Mouse (Mus musculus) c-Kit-negative CD71-positive TER-119-positive erythroid progenitor cells, embryonic 14.5 days (primary cell): ENCODE measurements around the gene Prelp.

Experiments used
- DNase-seq: peaks from one replicate; pipeline ENCODE4 v3.0.0-alpha.2; 2013; ENCODE audit warnings: low read depth, low spot score

Prelp gene

DNA sequence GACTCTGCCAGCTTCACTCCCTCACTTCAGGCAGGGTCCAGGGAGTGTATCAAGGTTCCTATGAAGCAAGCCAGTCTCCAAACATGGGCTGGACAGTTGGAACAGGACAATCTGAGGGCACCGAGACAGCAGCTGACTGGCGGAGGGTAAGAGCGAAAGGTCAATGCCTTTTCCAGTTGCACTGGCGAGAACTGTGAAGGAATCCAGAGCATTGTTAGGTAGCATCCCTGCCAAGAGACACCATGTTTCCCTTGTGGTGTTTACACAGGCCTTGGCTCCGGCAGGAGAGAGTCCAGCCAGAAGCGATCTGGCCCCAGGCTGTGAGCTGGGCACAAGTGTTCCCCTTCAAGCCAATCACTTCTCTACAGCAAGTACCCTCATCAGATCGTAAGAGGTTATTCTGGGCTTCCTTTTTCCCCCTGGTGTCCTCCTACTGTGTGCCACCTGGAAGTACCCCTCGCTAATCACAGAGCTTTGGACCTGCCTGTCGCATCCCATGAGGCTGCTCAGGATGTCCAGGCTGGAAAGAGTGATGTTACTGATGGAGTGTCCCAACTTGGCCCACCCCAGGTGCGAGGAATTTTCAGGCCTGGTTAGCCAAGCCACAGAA is 13.2 kb upstream of the Prelp start:
- DNase-seq, result no peak

DNA sequence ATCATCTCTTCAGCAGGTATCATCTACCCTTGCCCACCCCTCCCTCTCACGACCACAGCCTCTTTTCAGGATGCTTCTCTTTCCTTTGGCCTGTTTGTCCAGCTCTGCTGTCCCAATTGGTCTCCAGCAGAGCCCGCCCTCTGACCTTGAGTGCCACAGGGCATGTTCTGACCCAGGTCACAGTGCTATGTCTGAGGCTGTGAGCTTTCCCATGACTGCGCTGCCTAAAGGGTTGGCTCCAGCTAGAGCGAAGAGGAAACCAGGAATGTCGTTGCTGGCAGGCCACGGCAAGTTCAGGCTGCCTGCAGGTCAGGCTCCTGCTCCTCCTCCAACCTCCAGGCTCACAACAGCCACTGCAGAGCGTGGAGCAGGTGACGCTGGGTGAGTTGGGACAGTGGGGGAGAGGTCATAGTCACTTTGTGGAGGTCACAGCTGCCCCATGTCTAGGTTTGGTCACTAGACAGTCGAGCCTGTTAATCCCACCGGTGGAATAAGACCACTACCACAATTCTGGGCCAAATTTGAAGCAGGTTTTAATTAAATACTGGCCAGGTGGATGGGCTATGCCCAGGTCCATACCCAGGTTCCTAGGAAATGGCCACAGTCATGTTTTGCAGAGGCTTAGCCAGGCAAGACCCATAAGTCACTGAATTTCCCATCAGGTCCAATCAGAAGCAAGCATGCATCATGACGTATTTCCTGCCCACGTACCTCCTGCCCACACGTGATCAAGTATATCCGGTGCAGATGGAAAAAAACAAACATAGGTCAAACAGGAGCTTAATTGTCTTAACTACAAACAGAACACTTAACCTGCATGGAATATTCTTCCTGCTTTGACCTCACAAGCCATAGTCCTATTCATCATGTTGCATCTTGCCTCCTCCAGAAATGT is 12.3 kb upstream of the Prelp start:
- DNase-seq, result no peak

DNA sequence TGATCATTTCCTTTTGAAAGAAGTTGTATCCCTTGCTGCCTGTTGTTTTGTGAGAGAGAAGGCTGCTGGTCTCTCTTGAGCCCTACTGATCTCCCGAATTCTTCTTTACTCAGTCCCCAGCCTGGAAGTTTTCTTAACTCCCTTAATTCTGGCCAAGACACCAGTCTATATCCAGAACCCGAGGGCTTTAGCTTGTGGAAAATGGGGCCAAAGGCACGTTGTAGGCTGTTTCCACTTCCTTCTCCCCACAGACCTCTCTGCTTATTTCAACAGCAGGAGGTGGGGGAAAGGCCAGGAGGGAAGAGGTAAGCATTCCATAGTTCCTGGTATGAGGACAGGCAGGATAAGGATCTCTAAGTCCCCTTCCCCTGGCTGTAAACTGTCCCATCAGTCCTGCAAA is 8.8 kb upstream of the Prelp start:
- no peak for DNase-seq

DNA sequence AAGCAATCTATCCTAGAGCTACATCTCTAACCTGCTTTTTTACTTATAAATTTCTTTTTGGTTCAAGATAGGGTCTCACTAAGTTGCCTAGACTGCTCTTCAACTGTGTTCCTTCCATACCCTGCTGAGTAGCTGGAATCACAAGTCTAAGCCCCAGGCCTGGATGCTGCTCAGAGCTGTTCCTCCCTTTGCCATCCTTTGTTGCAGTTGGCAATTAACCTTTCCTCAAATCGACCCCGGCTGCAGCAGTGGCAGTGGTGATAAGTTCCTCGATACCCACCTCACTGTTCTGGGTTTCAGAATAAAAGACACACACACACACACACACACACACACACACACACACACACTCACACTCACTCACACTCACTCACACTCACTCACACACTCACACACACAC is 4.0 kb upstream of the Prelp start:
- no peak for DNase-seq

DNA sequence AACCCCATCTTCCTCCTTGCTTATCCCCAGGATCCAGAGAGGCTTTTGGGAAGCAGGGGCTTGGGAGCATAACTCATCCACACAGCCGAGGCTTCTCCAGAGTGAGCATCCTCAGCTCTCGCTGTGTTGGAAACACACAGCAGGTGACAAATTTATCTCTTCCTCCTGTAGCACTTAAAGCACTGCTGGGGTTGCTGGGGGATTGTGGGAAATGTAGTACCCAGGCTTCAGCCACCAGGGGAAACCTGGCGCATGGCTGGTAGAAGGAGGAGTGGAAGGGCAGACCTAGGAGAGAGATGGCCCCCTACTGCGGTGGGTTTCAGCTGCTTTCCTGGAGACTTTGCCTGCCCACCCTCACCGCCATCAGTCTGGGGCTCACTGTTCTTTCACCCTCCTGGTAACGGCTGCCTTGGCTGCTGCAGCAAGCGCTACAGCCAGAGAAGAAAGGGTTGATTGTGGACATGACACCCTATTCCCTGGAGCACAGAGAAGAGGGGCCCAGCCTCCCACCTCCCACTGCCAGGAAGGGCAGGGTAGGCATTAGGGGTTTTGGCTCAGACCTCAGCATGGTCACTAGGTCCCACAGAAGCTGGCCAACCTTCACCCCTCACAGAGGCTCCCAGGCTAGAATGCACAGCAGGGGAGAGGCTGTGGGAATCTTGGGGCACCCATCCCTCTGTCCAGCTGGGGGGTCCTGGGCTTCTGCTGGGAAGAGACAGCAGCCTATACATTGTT is 3.1 kb upstream of the Prelp start:
- no peak for DNase-seq

DNA sequence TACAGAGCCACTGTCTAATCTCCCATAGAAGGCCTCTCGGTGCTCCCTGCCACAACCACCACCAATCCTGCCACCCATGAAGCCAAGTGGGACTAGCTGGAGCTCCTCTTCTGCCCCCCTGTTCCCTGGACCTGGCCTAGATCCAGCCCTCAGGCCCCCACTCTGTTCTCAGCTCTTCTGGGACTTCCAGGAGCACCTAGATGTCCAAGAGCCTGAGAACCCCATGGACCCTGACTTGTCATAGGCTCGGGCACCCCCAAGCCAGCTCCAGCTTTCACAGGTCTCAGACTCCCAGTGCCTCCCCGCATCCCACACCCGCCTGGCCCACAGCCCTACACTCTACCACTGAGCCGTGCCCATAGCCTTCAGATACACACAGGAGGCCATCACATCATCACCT is 1.9 kb upstream of the Prelp start:
- DNase-seq, result no peak

DNA sequence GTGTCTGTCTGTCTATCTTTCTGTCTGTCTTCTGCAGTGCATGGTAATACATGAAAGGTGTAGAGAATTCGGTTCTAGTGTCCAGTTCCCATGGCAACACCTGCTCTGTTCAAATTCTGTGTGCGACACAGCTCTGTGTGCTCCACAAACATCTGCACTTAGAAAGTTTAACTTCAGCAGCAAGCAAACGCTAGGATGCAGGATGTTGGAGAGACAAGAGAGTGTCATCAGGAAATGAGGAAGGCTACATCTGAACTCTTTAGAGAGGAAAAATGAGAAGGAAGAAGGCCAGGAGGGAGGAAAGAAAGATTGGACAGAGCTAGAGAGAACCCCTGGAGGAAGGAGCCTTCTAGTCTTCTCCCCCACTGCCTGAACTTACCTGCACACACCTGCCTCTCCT is 338 bp downstream of the Prelp start:
- DNase-seq, result no peak

DNA sequence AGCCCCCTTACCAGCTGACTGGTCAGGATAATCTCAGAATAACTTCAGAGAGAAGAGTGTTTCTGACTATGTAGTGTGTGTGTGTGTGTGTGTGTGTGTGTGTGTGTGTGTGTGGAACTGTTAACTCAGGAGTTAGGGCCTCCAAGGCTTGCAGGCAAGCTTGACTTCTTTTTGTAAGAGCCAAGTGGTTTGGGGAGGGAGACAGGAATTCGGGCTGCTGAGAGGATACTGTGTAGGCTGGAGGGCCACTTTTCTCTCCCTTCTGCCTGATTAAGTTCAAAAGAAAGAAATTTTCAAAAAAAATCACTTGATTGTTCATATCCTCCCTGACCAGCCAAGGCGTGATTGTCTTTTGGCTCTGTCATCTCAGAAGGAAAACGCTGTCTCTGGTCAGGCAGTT is 813 bp downstream of the Prelp start:
- no peak for DNase-seq

DNA sequence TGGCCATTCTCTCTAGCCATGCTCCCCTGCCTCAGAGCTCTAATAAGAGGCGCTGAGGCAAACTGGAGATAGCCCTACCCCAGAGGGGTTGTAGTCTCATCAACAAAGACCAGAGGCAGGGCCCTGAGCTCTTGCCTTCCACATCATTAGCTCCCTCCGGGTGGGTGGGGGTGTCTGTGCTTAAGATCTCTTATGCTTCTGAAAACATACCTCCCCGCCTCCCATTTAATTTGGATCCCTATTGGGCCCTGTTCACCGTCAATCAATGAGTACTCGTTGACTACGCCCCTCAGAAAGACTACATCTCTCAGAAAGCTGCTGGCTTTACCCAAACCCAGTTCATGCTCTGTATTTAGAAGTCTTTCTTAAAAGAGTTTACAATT is 3.1 kb downstream of the Prelp start:
- DNase-seq, result no peak

DNA sequence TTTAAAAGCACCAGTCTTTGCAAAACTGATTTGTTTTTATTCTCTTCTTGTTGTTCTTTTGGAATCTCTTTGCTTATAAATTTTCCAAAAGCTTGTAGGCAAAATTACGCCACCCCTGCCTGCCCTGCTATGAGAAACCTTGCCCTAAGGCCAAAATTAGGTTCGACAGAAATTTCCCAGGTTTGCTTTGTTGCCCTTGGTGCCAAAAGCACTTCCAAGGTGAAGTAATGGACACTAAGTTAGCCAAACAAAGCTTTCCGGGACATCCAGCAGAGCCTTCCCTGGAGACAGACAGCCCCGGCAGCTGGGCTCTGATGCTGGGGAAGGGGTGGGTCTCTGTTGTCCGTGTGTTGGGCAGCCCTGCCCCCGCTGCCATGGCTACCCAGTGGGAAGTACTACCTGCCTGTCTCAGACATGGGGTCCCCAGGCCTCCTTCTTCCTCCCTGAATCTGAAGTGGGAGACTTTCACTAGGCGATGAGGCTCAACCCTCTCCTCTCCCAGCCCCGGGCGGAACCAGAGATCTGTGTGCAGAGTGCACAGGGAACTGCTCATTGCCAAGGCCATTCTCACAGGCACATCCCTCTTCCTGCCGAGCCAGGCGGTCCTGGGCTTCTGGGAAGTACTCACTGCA is 3.6 kb downstream of the Prelp start:
- DNase-seq, result no peak

DNA sequence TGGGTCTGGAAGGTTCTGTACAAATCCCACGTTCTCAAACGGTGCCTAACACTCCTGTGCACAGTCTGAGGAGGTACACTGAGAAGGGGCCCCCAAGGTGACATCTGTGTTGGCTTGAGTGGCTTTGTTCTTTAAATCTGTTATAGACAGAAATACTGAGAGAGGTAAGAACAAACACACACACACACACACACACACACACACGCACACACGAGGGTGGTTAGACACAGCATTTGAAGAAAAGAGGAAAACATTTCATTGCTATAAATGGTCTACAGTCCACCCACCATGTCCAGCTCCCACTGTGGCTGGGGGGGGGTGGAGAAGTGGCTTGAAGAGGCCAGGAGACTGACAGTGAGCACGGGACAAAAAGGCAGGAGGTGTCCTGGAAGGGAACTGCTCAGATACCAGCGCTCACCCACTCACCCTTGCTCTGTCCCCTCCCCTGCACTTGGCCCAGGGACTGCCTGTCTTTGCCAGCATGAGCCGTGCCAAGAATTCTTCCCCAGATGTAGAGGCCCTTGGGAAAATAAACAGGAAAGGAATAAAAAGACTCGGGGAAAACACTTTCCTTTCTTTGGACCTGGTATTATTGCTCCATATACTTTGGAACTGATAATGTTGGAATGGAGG is 5.4 kb downstream of the Prelp start:
- DNase-seq, result no peak

DNA sequence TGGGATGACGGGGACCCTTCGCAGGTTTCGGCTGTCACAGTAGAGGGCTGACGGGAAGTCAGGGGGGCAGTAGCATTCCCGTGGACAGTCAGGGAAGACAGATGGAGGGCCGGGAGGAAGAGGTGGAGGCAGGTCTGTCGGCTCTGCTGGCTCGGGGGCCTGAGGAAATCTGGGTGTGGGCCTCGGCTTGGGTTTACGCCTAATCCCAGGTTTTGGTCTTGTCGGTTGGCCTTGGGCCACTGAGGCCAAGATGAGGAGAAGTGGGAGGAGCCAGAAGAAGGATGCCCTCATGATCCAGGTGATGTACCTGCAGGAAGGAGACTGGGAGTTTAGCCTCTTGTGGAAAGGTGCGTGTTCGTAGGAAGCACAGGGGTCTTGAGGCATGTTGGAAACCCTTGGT is 6.1 kb downstream of the Prelp start:
- DNase-seq, result no peak

DNA sequence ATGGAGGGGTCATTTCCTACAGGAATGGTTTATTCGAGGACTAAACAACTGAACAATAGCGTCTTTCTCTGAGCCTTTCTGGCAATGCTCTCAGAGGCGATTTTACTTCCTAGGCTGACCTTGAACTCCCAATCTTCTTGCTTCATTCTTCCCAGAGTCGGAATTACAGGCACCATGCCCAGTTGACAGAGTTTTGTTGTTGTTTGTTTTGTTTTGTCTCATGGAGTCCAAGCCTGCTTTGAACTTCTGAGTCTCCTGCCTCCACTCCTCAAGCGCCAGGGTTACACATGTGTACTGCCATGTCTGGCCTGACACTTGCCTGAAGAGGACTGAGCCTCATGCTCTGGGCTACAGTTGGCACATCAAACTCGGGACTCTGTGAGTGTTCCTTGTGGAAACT is 8.2 kb downstream of the Prelp start:
- no peak for DNase-seq

DNA sequence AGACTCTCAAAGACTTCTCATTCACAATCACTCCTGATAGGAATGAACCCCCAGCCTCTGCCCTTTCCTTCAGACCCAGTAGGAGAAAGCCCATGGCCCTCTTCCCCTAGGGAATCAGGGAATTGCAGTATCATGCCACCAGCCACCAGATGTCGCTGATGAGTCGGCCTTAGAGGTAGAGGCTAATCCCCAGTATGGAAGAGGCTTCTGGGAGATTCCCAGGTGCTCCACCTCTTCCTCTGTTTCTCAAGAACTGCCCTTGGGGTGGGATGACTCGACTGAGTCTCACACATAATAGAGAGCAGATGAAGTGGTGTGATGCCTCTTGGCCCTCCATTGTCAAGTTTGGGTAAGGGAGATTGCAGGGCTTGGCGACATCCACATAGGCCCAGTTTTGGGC is 9.8 kb downstream of the Prelp start:
- peak; percentile 54 for DNase-seq

DNA sequence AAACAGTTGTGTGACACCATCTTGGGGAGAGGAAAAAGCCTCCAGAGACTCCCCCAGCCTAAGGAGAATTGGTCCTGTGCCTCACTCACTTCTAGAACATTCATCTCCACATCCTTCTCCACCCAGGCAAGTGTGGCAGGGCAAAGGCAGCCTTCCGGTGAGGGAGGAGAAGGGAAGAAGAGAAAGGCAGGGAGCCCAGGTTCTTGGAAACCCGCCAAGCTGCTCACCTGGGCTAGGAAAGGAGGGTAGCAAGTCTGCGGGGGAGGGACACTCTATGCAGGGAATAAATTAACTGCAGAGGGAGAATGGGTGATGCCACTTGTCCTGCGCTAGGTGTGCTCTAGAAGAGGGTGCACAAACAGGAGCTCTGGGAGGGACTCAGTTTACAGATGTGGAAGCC is 10.2 kb downstream of the Prelp start:
- DNase-seq, result no peak

DNA sequence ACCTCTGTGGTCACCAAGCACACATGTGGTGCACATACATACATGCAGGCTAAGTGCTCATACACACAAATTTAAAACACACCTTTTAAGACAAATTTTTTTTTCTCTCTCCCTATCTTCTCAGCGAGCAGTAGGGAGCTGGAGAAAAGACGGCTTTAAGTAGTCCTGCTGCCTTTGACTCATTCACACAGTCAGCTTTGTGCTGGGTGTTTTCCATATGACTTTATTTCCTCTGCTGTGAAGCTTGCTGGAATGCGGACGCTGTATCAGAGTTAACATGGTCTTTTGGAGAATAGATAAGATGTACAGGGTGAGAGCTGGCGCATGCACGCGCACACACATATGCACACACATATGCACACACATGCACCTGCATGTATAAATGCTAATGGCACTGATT is 11.1 kb downstream of the Prelp start:
- DNase-seq, result no peak

DNA sequence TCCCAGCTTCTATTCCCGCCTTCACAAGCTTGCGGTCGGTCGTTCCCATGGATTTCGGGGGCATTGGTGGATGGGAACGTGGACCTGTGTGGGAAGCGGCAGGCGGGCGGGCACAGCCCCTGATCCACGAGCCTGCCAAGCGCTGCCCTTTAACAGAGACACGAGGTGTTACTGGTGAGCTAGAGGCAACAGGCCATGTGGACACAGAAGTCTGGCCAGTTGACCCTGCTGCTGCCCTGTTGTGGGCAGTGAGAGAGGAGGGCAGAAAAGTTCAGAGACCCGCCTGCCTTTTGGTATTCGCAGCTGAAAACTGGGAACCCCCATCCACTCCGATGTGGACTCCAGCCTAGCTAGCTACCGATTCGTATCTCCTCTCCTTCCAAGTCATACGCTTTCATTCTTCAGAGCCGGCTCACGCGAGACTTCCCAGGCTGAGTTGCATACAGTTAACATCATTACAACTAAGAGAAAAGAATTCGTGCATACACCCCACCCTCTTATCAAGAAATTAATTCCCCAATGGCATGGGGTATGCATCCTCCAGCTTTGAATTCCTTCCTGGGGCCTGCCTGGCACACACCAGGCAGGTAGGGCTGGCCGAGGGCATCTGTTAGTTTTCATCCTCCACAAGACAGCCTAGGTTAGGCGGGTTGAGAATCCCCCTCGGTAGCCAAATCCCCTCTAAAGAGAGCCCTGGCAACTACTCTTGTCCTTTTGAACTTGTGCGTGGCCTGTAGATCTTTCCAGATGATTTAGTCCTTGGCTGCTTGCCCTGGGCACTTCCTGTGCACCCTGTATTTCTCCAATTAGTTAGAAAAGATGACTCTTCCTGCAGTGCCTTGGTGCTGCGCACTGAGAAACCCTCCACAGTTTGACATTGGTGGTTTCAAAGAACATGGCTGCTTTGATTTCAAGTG is 12.3 kb downstream of the Prelp start:
- no peak for DNase-seq

DNA sequence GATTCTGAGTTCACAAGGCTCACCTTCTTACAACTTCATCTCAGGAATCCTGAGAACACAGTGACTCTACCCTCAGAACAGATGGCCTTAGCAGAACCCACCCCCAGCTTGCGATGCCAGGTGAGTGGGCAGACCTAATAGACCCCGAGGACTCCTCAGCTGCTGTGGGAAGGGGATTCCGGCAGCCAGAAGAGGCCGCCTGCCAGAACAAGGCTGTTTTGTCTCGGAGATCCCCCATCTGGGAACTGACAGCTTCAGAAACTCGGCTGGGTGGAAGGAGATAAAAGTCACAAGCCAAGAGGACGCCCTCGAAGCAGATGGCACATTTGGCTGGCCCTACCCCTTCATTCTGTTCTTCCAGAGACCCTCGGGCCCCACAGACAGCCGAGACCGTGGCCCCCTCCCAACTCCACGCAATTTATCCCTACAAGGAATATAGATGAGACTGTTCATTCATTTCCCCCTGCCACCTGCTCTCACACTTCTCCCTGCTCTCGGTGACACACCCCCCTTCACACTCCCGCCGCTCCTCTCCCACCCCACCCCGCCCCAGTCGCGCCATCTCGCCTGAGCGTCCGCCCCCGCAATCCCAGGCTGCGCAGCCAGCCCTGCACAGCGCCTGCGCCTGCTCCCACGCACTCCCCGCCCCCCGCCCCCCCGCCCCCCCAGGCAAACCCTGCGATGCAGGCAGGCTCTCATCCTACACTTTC is 13.1 kb downstream of the Prelp start, which contains the start of gene Optc:
Gene Optc, minus strand, starts transcription at position 51 of the 710 bp plus-strand sequence.
- no peak for DNase-seq

DNA sequence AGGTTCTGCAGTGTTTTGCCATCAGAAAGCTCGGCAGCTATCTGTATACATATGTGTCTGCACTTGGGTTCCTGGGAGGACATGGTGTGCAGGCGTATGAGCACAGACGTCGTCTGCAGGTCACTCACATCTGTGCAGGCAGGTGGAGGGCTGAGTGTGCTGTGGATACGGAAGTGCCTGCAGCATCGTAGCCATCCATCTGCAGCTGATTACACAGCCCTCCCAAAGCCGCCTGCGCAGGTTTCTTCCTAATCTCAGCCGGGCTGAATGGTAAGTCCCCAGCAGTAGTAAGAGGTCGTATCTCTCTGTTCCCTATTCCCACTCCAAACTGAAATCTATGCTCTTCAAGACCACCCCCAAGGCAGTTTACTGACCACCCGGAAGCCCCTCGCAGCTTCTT is 14.8 kb downstream of the Prelp start:
- DNase-seq, result no peak

DNA sequence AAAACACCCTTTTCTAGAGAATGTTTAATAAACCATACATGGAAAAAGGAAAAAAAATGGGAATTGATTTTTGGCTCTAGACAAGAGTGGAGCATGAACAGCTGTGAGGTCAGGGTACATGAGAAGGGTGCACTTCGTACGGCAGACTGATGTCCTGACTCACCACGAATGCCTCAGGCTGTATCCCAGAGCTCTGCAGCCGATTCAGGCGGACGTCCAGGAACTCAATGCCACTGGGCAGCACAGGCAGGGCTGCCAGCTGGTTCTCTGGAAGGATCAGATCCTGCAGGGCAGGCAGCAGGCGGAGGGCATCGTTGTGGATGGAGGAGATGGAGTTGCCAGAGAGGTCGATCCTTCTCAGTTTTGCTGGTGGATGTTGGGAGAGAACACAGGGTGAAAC is 20.4 kb downstream of the Prelp start:
- no peak for DNase-seq
